Mouse (Mus musculus): Measurements from ENCODE around the gene Plekhm2. TPM values are rescaled to one million over a fixed set of nuclear protein-coding genes. Genes with fewer than 3 reads are reported as not detected.

Gene Plekhm2
- polyA plus RNA-seq, 1 experiment, result 15.1 TPM

DNA sequence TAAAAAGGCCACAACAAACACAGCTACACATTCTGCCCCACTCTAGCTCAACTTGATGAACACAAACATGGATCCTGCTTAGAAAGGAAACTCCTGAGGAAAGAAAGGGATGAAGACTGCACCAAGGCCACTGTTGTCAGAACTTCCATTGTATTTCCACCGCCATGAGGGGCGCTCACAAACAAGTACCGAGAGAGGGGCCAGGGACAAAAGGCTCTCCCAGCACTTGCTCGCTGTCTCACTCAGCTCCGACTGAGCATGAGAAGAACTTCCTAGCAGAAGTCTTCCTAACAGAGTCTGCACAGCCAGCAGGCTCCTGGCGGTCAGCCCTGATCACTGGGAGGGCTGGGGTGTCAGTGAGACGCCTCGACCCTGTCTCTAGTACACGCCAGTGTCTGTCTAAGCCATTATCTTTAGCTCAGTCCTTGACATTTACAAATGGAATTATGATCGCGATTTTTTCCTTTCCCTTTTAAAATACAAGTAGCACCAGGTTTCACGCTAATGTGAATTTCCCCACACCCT is 18.1 kb upstream of the Plekhm2 start:
- no peak overlapping the region for H3K4me3 ChIP-seq (ENCODE audit: low read depth, low read length)
- H3K27ac ChIP-seq (ENCODE audit: insufficient read depth, low read length), result peak overlapping the region; percentile 2; the same call in 1 of the 2 replicates
- no peak overlapping the region for H3K9ac ChIP-seq (ENCODE audit: low read depth, poor library complexity, severe bottlenecking)
- no peaks in the 10 kb centered on the region for H3K9me3 ChIP-seq (replicated peaks; ENCODE audit: control insufficient read depth, insufficient read depth, low read length, poor library complexity, severe bottlenecking)
- TF ChIP-seq EP300 (IDR thresholded peaks at IDR 0.05; ENCODE audit: insufficient read depth, low read depth, low read length), result no peak
- no peak for TF ChIP-seq CTCF (IDR thresholded peaks at IDR 0.05; ENCODE audit: low read depth, low read length)
- no peak for TF ChIP-seq POLR2A (IDR thresholded peaks at IDR 0.05; ENCODE audit: insufficient read depth, low read length)
- peaks cover 22% of the 10 kb centered on the region for H3K36me3 ChIP-seq (ENCODE audit: control insufficient read depth, insufficient read depth, low read length, poor library complexity, severe bottlenecking)
- H3K27me3 ChIP-seq (ENCODE audit: control insufficient read depth, insufficient read depth, low read length, poor library complexity, severe bottlenecking), result no peaks in the 10 kb centered on the region
- H3K4me1 ChIP-seq (ENCODE audit: control insufficient read depth, insufficient read depth, low read length), result peaks cover 15% of the 10 kb centered on the region

DNA sequence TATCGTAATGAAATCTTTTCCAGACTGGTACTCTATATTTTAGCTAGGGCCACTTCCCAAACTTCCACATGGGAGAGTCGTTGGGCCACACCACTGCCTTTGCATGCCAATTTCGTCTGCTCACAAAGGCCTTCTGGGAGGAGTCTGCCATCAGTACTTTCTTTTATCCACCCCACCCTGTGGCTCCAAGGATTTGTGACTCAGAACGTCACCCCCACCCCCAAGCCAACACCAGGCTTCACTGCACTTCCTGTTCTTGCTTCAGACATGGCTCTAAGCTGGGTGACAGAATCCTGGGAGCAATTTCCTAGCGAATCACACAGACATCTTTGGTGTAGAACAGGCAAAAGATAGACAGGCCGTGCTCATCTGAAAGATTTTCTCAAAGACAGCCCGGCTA is 17.1 kb upstream of the Plekhm2 start:
- H3K9ac ChIP-seq (ENCODE audit: low read depth, poor library complexity, severe bottlenecking), result no peak overlapping the region
- no peaks in the 10 kb centered on the region for H3K27me3 ChIP-seq (ENCODE audit: control insufficient read depth, insufficient read depth, low read length, poor library complexity, severe bottlenecking)
- H3K4me3 ChIP-seq (ENCODE audit: low read depth, low read length), result no peak overlapping the region
- H3K27ac ChIP-seq (ENCODE audit: insufficient read depth, low read length), result peak overlapping the region; percentile 76
- peaks cover 18% of the 10 kb centered on the region for H3K36me3 ChIP-seq (ENCODE audit: control insufficient read depth, insufficient read depth, low read length, poor library complexity, severe bottlenecking)
- H3K4me1 ChIP-seq (ENCODE audit: control insufficient read depth, insufficient read depth, low read length), result peaks cover 15% of the 10 kb centered on the region
- TF ChIP-seq CTCF (IDR thresholded peaks at IDR 0.05; ENCODE audit: low read depth, low read length) (no peak), EP300 (IDR thresholded peaks at IDR 0.05; ENCODE audit: insufficient read depth, low read depth, low read length) (peak; percentile 72), POLR2A (IDR thresholded peaks at IDR 0.05; ENCODE audit: insufficient read depth, low read length) (no peak)
- no peaks in the 10 kb centered on the region for H3K9me3 ChIP-seq (replicated peaks; ENCODE audit: control insufficient read depth, insufficient read depth, low read length, poor library complexity, severe bottlenecking)

DNA sequence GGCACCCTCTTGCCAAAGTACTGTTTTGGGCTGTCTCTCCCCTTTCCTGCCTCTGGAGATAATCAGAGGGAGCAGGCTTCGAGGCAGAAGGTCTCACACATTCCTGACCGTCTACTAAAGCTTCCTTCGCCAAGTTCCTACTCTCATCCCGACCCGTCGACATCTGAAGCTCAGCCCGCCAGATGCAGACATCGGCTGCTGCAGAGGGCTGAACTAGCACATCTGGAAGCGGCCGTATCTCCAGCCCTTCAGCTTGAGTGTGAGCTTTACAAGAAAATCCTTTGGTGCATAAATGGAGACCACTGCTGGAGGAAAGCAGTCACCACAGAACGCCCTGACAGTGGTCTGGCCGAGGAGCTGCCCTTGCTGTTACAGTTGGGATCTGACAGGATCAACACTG is 16.2 kb upstream of the Plekhm2 start:
- Histone ChIP-seq H3K27ac (ENCODE audit: insufficient read depth, low read length) (peak overlapping the region; percentile 38; the same call in 1 of the 2 replicates), H3K36me3 (ENCODE audit: control insufficient read depth, insufficient read depth, low read length, poor library complexity, severe bottlenecking) (peaks cover 15% of the 10 kb centered on the region), H3K4me1 (ENCODE audit: control insufficient read depth, insufficient read depth, low read length) (peaks cover 17% of the 10 kb centered on the region), H3K9me3 (replicated peaks; ENCODE audit: control insufficient read depth, insufficient read depth, low read length, poor library complexity, severe bottlenecking) (no peaks in the 10 kb centered on the region), H3K4me3 (ENCODE audit: low read depth, low read length) (no peak overlapping the region), H3K27me3 (ENCODE audit: control insufficient read depth, insufficient read depth, low read length, poor library complexity, severe bottlenecking) (no peaks in the 10 kb centered on the region), H3K9ac (ENCODE audit: low read depth, poor library complexity, severe bottlenecking) (no peak overlapping the region)
- no peak for TF ChIP-seq EP300 (IDR thresholded peaks at IDR 0.05; ENCODE audit: insufficient read depth, low read depth, low read length)

DNA sequence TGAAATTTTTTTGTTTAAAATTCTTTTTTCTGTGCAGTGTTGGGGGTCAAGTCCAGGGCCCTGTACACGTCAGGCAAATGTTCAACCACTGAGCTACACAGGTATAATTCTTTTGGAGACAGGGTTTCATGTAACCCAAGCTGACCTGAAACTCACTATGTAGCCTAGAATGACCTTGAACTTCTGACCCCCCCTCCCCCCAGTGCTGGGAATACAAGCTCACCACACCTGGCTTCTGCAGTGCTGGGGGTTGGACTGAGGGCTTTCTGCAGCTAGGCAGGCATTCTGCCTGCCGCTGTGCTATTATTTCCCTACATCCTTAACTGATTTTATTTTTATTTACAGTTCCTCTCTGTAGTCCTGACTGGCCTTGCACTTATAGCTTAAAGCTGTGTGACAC is 14.3 kb upstream of the Plekhm2 start:
- peak overlapping the region; percentile 21; the same call in 1 of the 2 replicates for H3K27ac ChIP-seq (ENCODE audit: insufficient read depth, low read length)

DNA sequence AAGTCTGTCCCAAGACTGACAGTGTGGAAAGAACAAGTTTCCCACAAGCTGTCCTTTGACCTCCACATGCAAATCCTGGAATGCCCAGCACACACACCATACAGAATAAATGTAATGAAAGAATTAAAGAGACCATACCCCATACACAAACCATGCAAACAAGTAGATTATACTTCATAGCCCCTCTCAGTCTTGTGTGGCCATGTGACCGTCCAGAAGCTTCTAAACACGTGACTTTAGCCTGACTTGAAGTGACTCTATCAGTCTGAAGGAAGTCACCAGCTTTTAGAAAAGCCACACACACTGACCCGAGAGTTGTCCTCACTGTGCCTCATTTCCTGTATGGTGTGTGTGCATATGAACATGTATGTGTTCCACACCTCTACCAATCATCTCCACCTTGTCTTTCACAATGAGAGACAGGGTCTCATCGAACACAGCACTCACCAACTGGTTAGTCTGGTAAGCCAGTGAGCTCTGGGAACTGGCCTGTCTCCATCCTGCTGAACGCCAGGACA is 11.8 kb upstream of the Plekhm2 start:
- H3K4me1 ChIP-seq (ENCODE audit: control insufficient read depth, insufficient read depth, low read length), result peaks cover 10% of the 10 kb centered on the region

More for the DNA sequence above, 14.3 kb upstream of the Plekhm2 start:
- no peak overlapping the region for H3K4me3 ChIP-seq (ENCODE audit: low read depth, low read length)
- no peaks in the 10 kb centered on the region for H3K9me3 ChIP-seq (replicated peaks; ENCODE audit: control insufficient read depth, insufficient read depth, low read length, poor library complexity, severe bottlenecking)
- H3K36me3 ChIP-seq (ENCODE audit: control insufficient read depth, insufficient read depth, low read length, poor library complexity, severe bottlenecking), result peaks cover 1% of the 10 kb centered on the region
- H3K4me1 ChIP-seq (ENCODE audit: control insufficient read depth, insufficient read depth, low read length), result peaks cover 16% of the 10 kb centered on the region
- TF ChIP-seq POLR2A (IDR thresholded peaks at IDR 0.05; ENCODE audit: insufficient read depth, low read length), result no peak
- TF ChIP-seq CTCF (IDR thresholded peaks at IDR 0.05; ENCODE audit: low read depth, low read length), result no peak
- peak; percentile 97 for TF ChIP-seq EP300 (IDR thresholded peaks at IDR 0.05; ENCODE audit: insufficient read depth, low read depth, low read length)
- H3K9ac ChIP-seq (ENCODE audit: low read depth, poor library complexity, severe bottlenecking), result no peak overlapping the region
- H3K27me3 ChIP-seq (ENCODE audit: control insufficient read depth, insufficient read depth, low read length, poor library complexity, severe bottlenecking), result no peaks in the 10 kb centered on the region

DNA sequence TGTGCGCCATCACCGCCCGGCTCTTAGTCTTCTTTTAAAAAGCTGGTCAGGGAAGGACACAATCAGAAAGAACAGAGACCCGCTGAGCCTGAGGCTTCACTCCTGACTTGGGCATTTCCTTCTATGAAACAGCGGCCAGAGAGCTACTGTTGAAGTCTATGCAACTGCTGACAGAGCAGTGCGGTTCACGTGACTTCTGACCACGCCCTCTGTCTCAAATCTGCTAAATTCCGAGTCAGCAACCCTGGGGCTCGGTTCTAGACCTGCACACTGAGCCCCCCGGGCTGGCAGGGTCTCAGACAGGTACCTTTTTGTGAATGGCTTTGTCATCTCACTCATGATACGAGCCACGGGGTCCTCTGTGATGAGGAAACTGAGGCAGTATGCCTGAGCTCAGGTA is 7.6 kb upstream of the Plekhm2 start:
- no peaks in the 10 kb centered on the region for H3K9me3 ChIP-seq (replicated peaks; ENCODE audit: control insufficient read depth, insufficient read depth, low read length, poor library complexity, severe bottlenecking)
- H3K27ac ChIP-seq (ENCODE audit: insufficient read depth, low read length), result no peak overlapping the region
- TF ChIP-seq EP300 (IDR thresholded peaks at IDR 0.05; ENCODE audit: insufficient read depth, low read depth, low read length) (no peak), CTCF (IDR thresholded peaks at IDR 0.05; ENCODE audit: low read depth, low read length) (no peak), POLR2A (IDR thresholded peaks at IDR 0.05; ENCODE audit: insufficient read depth, low read length) (no peak)
- H3K27me3 ChIP-seq (ENCODE audit: control insufficient read depth, insufficient read depth, low read length, poor library complexity, severe bottlenecking), result no peaks in the 10 kb centered on the region
- no peaks in the 10 kb centered on the region for H3K36me3 ChIP-seq (ENCODE audit: control insufficient read depth, insufficient read depth, low read length, poor library complexity, severe bottlenecking)
- peak overlapping the region; percentile 21 for H3K4me3 ChIP-seq (ENCODE audit: low read depth, low read length)
- H3K9ac ChIP-seq (ENCODE audit: low read depth, poor library complexity, severe bottlenecking), result 0 out of 2 replicates have a peak overlapping the region, but pooled peaks have one; percentile 2
- H3K4me1 ChIP-seq (ENCODE audit: control insufficient read depth, insufficient read depth, low read length), result peaks cover 2% of the 10 kb centered on the region

More for the DNA sequence above, 11.8 kb upstream of the Plekhm2 start:
- H3K9me3 ChIP-seq (replicated peaks; ENCODE audit: control insufficient read depth, insufficient read depth, low read length, poor library complexity, severe bottlenecking), result no peaks in the 10 kb centered on the region
- no peaks in the 10 kb centered on the region for H3K27me3 ChIP-seq (ENCODE audit: control insufficient read depth, insufficient read depth, low read length, poor library complexity, severe bottlenecking)
- no peak overlapping the region for H3K9ac ChIP-seq (ENCODE audit: low read depth, poor library complexity, severe bottlenecking)
- no peak overlapping the region for H3K27ac ChIP-seq (ENCODE audit: insufficient read depth, low read length)
- H3K4me3 ChIP-seq (ENCODE audit: low read depth, low read length), result no peak overlapping the region
- no peak for TF ChIP-seq POLR2A (IDR thresholded peaks at IDR 0.05; ENCODE audit: insufficient read depth, low read length)
- no peaks in the 10 kb centered on the region for H3K36me3 ChIP-seq (ENCODE audit: control insufficient read depth, insufficient read depth, low read length, poor library complexity, severe bottlenecking)

All from ES-Bruce4 (cell line).